Mouse (Mus musculus) ES-E14 (cell line): ENCODE measurements around the gene Erc2.

Experiments used
- MAFK ChIP-seq: IDR thresholded peaks from 2 replicates; pipeline ENCODE4 v1.6.1; 2014; ENCODE audit warnings: mild to moderate bottlenecking, low read depth, low read length, inconsistent platforms; ENCODE audit not compliant: insufficient read depth
- ZNF384 ChIP-seq: IDR thresholded peaks from 2 replicates; pipeline ENCODE4 v1.6.1; 2012; ENCODE audit warnings: low read depth, low read length, inconsistent platforms

DNA sequence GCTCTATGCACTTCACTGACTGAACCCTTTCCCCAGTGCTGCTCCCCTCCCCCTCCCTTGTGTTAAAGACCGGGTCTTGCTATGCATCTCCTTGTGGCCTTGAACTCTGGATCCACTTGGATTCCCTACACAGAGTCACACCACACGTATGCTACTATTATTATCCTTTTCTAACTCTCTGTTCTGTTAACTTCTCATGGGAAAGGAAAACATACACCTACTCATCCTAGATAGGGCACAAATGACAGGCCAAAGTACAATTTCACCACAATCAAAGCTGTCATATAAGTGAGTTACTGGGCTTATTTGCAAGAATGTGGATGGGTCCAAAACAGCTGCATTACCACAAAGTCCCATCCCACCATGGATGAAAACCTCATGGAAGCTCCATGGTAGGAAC lies 43.8 kb upstream of the Erc2 start:
- no peak for TF ChIP-seq ZNF384
- TF ChIP-seq MAFK, result no peak
